Mouse (Mus musculus) testis, adult 2 months (tissue): ENCODE data around the gene Gm10490. TPM values are rescaled to one million over a fixed set of nuclear protein-coding genes. Genes with fewer than 3 reads are reported as not detected.

ENCODE experiments used
- H3K27ac ChIP-seq: fragments of 200-500 bp; 2 replicates; pipeline ENCODE4 v1.5.1; 2012; ENCODE audit warnings: low read depth, low read length; ENCODE audit not compliant: control insufficient read depth, insufficient read depth
- H3K27me3 ChIP-seq: fragments of 200-500 bp; 2 replicates; pipeline ENCODE4 v1.6.1; 2012; ENCODE audit warnings: mild to moderate bottlenecking, low read length, moderate library complexity; ENCODE audit not compliant: control insufficient read depth, insufficient read depth
- H3K36me3 ChIP-seq: fragments of 200-500 bp; 2 replicates; pipeline ENCODE4 v1.6.1; 2012; ENCODE audit warnings: mild to moderate bottlenecking, low read length; ENCODE audit not compliant: control insufficient read depth, insufficient read depth
- H3K4me1 ChIP-seq: fragments of 200-500 bp; 2 replicates; pipeline ENCODE4 v1.6.1; 2012; ENCODE audit warnings: low read length; ENCODE audit not compliant: control insufficient read depth, insufficient read depth
- H3K4me3 ChIP-seq: fragments of 200-500 bp; 2 replicates; pipeline ENCODE4 v1.5.1; 2012; ENCODE audit warnings: low read depth, mild to moderate bottlenecking, low read length, moderate library complexity, mixed read lengths; ENCODE audit not compliant: control insufficient read depth
- CTCF ChIP-seq: fragments of 200-500 bp; IDR thresholded peaks from 2 replicates; pipeline ENCODE4 v1.5.1; 2012; ENCODE audit warnings: low read depth, mild to moderate bottlenecking, inconsistent platforms, low read length, moderate library complexity; ENCODE audit not compliant: control insufficient read depth, insufficient read depth, insufficient replicate concordance
- POLR2A ChIP-seq: fragments of 200-500 bp; IDR thresholded peaks from 2 replicates; pipeline ENCODE4 v1.6.1; 2012; ENCODE audit warnings: low read depth, mild to moderate bottlenecking, inconsistent platforms, low read length, moderate library complexity; ENCODE audit not compliant: control insufficient read depth
- polyA plus RNA-seq: library from polyadenylated mRNA; depleted of rRNA; stranded (reverse); fragments of >200 nt; gene quantifications from 2 replicates; pipeline ENCODE4 v1.2.3, GENCODE M21; 2012; rRNA removed

The Gm10490 gene
- polyA plus RNA-seq, 1 experiment: not detected

GRCm38 (mm10) chrX:7958868-7959267 lies 49.5 kb downstream of the Gm10490 start:
- Histone ChIP-seq H3K4me3 (no peak overlapping the region), H3K4me1 (no peaks in the 10 kb centered on the region), H3K36me3 (no peaks in the 10 kb centered on the region), H3K27me3 (no peaks in the 10 kb centered on the region), H3K27ac (no peak overlapping the region)
- TF ChIP-seq POLR2A (no peak), CTCF (no peak)

Other genes starting within 250 kb of the Gm10490 start
- 6.2 and 12.9 TPM in 2 replicates for gene Plp2, start 238.2 kb upstream of the Gm10490 start, polyA plus RNA-seq
- gene Magix, start 228.3 kb upstream of the Gm10490 start, polyA plus RNA-seq: 0.17 and 0.21 TPM in 2 replicates
- 3.8 and 4.0 TPM in 2 replicates for gene Gpkow, start 212.4 kb upstream of the Gm10490 start, polyA plus RNA-seq
- gene Wdr45, start 195.2 kb upstream of the Gm10490 start, polyA plus RNA-seq: 8.0 and 9.4 TPM in 2 replicates
- gene Gm45208, start 187.3 kb upstream of the Gm10490 start, polyA plus RNA-seq: 0.32 and 0.40 TPM in 2 replicates
- gene Praf2, start 181.1 kb upstream of the Gm10490 start, polyA plus RNA-seq: 1.5 and 2.8 TPM in 2 replicates
- 1.8 and 3.2 TPM in 2 replicates for gene Ccdc120, start 158.6 kb upstream of the Gm10490 start, polyA plus RNA-seq
- 11.9 and 14.2 TPM in 2 replicates for gene Tfe3, start 147.0 kb upstream of the Gm10490 start, polyA plus RNA-seq
- 11.3 and 11.9 TPM in 2 replicates for gene Gripap1, start 119.8 kb upstream of the Gm10490 start, polyA plus RNA-seq
- 0.79 and 1.3 TPM in 2 replicates for gene Kcnd1, start 87.3 kb upstream of the Gm10490 start, polyA plus RNA-seq
- 7.0 and 8.2 TPM in 2 replicates for gene Otud5, start 68.2 kb upstream of the Gm10490 start, polyA plus RNA-seq
- gene Pim2, start 31.3 kb upstream of the Gm10490 start, polyA plus RNA-seq: 4.5 and 4.6 TPM in 2 replicates
- gene Slc35a2, start 25.5 kb upstream of the Gm10490 start, polyA plus RNA-seq: 19.8 and 22.3 TPM in 2 replicates
- 6.9 and 7.2 TPM in 2 replicates for gene Pqbp1, start 10.3 kb upstream of the Gm10490 start, polyA plus RNA-seq
- 19.0 and 21.0 TPM in 2 replicates for gene Timm17b, start 10.2 kb upstream of the Gm10490 start, polyA plus RNA-seq
- gene Gm10491, start 1.7 kb upstream of the Gm10490 start, polyA plus RNA-seq: not detected in 2 replicates
- 8.2 and 10.0 TPM in 2 replicates for gene Pcsk1n, start 10.3 kb downstream of the Gm10490 start, polyA plus RNA-seq
- gene Eras, start 19.1 kb downstream of the Gm10490 start, polyA plus RNA-seq: 0.32 and 0.41 TPM in 2 replicates
- 63.1 and 65.4 TPM in 2 replicates for gene Hdac6, start 38.3 kb downstream of the Gm10490 start, polyA plus RNA-seq
- gene Gata1, start 68.5 kb downstream of the Gm10490 start, polyA plus RNA-seq: 16.8 and 22.1 TPM in 2 replicates
- not detected in 2 replicates for gene Glod5, start 109.0 kb downstream of the Gm10490 start, polyA plus RNA-seq
- 8.1 and 10.0 TPM in 2 replicates for gene Suv39h1, start 165.2 kb downstream of the Gm10490 start, polyA plus RNA-seq
- gene Was, start 181.0 kb downstream of the Gm10490 start, polyA plus RNA-seq: 0.13 and 0.20 TPM in 2 replicates
- 70.5 and 78.2 TPM in 2 replicates for gene Wdr13, start 223.3 kb downstream of the Gm10490 start, polyA plus RNA-seq
- gene Rbm3, start 236.3 kb downstream of the Gm10490 start, polyA plus RNA-seq: 18.4 and 19.6 TPM in 2 replicates